Mouse (Mus musculus) forebrain, embryonic 12.5 days (tissue): Measurements from ENCODE around the gene Scml4. TPM values are rescaled to one million over a fixed set of nuclear protein-coding genes. Genes with fewer than 3 reads are reported as not detected.

Experiments
- ATAC-seq: fragments of 200-750 bp; cut with Nextera tagmentation; 2 replicates; pipeline ENCODE4 v1.8.0; 2017; ENCODE audit warnings: moderate TSS enrichment; ENCODE audit not compliant: low FRiP score
- H3K27ac ChIP-seq: fragments of 300-500 bp; sonication (generic); 2 replicates; pipeline ENCODE4 v1.5.1; 2016; ENCODE audit warnings: mild to moderate bottlenecking
- H3K27me3 ChIP-seq: fragments of 300-500 bp; sonication (generic); 2 replicates; pipeline ENCODE4 v1.6.1; 2016; ENCODE audit warnings: mild to moderate bottlenecking
- H3K36me3 ChIP-seq: fragments of 300-500 bp; sonication (generic); replicated peaks from 2 replicates; pipeline ENCODE4 v1.6.1; 2016; ENCODE audit warnings: mild to moderate bottlenecking
- H3K4me1 ChIP-seq: fragments of 300-500 bp; sonication (generic); 2 replicates; pipeline ENCODE4 v1.6.1; 2016
- H3K4me2 ChIP-seq: fragments of 300-500 bp; sonication (generic); 2 replicates; pipeline ENCODE4 v1.6.1; 2016; ENCODE audit warnings: mild to moderate bottlenecking, moderate library complexity
- H3K4me3 ChIP-seq: fragments of 300-500 bp; sonication (generic); replicated peaks from 2 replicates; pipeline ENCODE4 v1.5.1; 2016; ENCODE audit warnings: mild to moderate bottlenecking
- H3K9ac ChIP-seq: fragments of 300-500 bp; sonication (generic); 2 replicates; pipeline ENCODE4 v1.6.1; 2016; ENCODE audit warnings: mild to moderate bottlenecking
- H3K9me3 ChIP-seq: fragments of 300-500 bp; sonication (generic); 2 replicates; pipeline ENCODE4 v1.6.1; 2016
- WGBS: fragments of 180-500 bp; shearing (Covaris S2); methylation state at CpG from one replicate; pipeline ENCODE4 v1.1.7; 2016; 5-methylcytosine and 5-hydroxymethylcytosine counted together
- polyA plus RNA-seq: library from polyadenylated mRNA; unstranded; fragments of >200 nt; fragmentation: Nextera tagmentation; extraction: Ambion mirVana; gene quantifications from 2 replicates; pipeline ENCODE4 v1.2.1, GENCODE M21; 2016

Gene Scml4
- polyA plus RNA-seq, 1 experiment from 2014 or later = 3.0 TPM

- Histone ChIP-seq H3K27me3 (no peaks in the 10 kb centered on the region), H3K27ac (no peak overlapping the region), H3K9ac (no peak overlapping the region), H3K4me2 (no peak overlapping the region), H3K4me3 (no peak overlapping the region), H3K36me3 (0 out of 2 replicates have a peak, but pooled peaks cover 4% of the 10 kb centered on the region), H3K9me3 (no peaks in the 10 kb centered on the region), H3K4me1 (peaks cover 12% of the 10 kb centered on the region)
- no peak for ATAC-seq
- 86% methylated on average over 4 of the region's 4 CpGs for WGBS
Observed at GRCm38 (mm10) chr10:43005031-43005430, 144.9 kb downstream of the Scml4 start.

- no peaks in the 10 kb centered on the region for H3K9me3 ChIP-seq
- H3K4me3 ChIP-seq = no peak overlapping the region
- no peaks in the 10 kb centered on the region for H3K27me3 ChIP-seq
- 84% methylated on average over 7 of the region's 7 CpGs for WGBS
- no peak overlapping the region for H3K4me2 ChIP-seq
- H3K9ac ChIP-seq = no peak overlapping the region
- H3K36me3 ChIP-seq = 0 out of 2 replicates have a peak, but pooled peaks cover 4% of the 10 kb centered on the region
- peaks cover 12% of the 10 kb centered on the region for H3K4me1 ChIP-seq
- ATAC-seq = no peak
- no peak overlapping the region for H3K27ac ChIP-seq
Observed at GRCm38 (mm10) chr10:43005677-43006076, 145.5 kb downstream of the Scml4 start.

- H3K36me3 ChIP-seq = 0 out of 2 replicates have a peak, but pooled peaks cover 4% of the 10 kb centered on the region
- no peak overlapping the region for H3K4me3 ChIP-seq
- no peaks in the 10 kb centered on the region for H3K9me3 ChIP-seq
- H3K27ac ChIP-seq = no peak overlapping the region
- peaks cover 12% of the 10 kb centered on the region for H3K4me1 ChIP-seq
- 85% methylated on average over 4 of the region's 4 CpGs for WGBS
- no peak for ATAC-seq
- H3K4me2 ChIP-seq = no peak overlapping the region
- no peak overlapping the region for H3K9ac ChIP-seq
- H3K27me3 ChIP-seq = no peaks in the 10 kb centered on the region
Observed at GRCm38 (mm10) chr10:43006534-43006933, 146.4 kb downstream of the Scml4 start.

GRCm38 (mm10) chr10:43008116-43008515 is 147.9 kb downstream of the Scml4 start:
- no peaks in the 10 kb centered on the region for H3K27me3 ChIP-seq
- WGBS = 77% methylated on average over 11 of the region's 11 CpGs
- no peaks in the 10 kb centered on the region for H3K9me3 ChIP-seq
- H3K4me3 ChIP-seq = no peak overlapping the region
- H3K4me1 ChIP-seq = peaks cover 2% of the 10 kb centered on the region
- no peak for ATAC-seq
- H3K27ac ChIP-seq = no peak overlapping the region
- H3K36me3 ChIP-seq = 0 out of 2 replicates have a peak, but pooled peaks cover 4% of the 10 kb centered on the region
- no peak overlapping the region for H3K4me2 ChIP-seq
- H3K9ac ChIP-seq = no peak overlapping the region

Other genes starting within 250 kb of the Scml4 start
- gene Sec63, start 98.9 kb upstream of the Scml4 start, polyA plus RNA-seq = 34.6 and 35.4 TPM in 2 replicates